Mouse (Mus musculus): ENCODE measurements around the gene Hnrnpul1.
"Not testable (repeated sequence)": the region's sequence is repeated elsewhere in the genome, so short reads cannot be mapped to it uniquely, and the experiment has no call there.

The Hnrnpul1 gene

GRCm38 (mm10) chr7:25754738-25755467, at the start of gene Hnrnpul1:
Gene Hnrnpul1 (minus strand): TSS chr7:25754757.
- DNase-seq = peak; percentile 98

GRCm38 (mm10) chr7:25803460-25803859, 48.9 kb upstream of the Hnrnpul1 start:
- DNase-seq = no peak

- peak; percentile 36 for DNase-seq
These were observed 47.9 kb upstream of the Hnrnpul1 start for GRCm38 (mm10) chr7:25802241-25803125.

- DNase-seq = no peak
These were observed 46.5 kb upstream of the Hnrnpul1 start for GRCm38 (mm10) chr7:25801031-25801430.

GRCm38 (mm10) chr7:25799369-25799768, 44.8 kb upstream of the Hnrnpul1 start:
- DNase-seq = no peak

- no peak for DNase-seq
These were observed 44.0 kb upstream of the Hnrnpul1 start for GRCm38 (mm10) chr7:25798540-25798939.

GRCm38 (mm10) chr7:25794775-25795174, 40.2 kb upstream of the Hnrnpul1 start:
- no peak for DNase-seq

GRCm38 (mm10) chr7:25793679-25794078, 39.1 kb upstream of the Hnrnpul1 start:
- peak; percentile 77 for DNase-seq

- DNase-seq = not testable (repeated sequence)
These were observed 38.4 kb upstream of the Hnrnpul1 start for GRCm38 (mm10) chr7:25792966-25793365.

- DNase-seq = no peak
These were observed 36.1 kb upstream of the Hnrnpul1 start for GRCm38 (mm10) chr7:25790615-25791014.

- DNase-seq = no peak
These were observed 34.5 kb upstream of the Hnrnpul1 start for GRCm38 (mm10) chr7:25789129-25789440.

GRCm38 (mm10) chr7:25788220-25789128, 33.9 kb upstream of the Hnrnpul1 start, which contains the start of gene Axl:
Gene Axl (minus strand): TSS chr7:25788705.
- DNase-seq = no peak

- DNase-seq = no peak
These were observed 33.1 kb upstream of the Hnrnpul1 start for GRCm38 (mm10) chr7:25787456-25788219.

GRCm38 (mm10) chr7:25786974-25787373, 32.4 kb upstream of the Hnrnpul1 start:
- DNase-seq = no peak

GRCm38 (mm10) chr7:25785752-25786151, 31.2 kb upstream of the Hnrnpul1 start:
- no peak for DNase-seq

GRCm38 (mm10) chr7:25784808-25785207, 30.3 kb upstream of the Hnrnpul1 start:
- DNase-seq = no peak

GRCm38 (mm10) chr7:25783746-25784145, 29.2 kb upstream of the Hnrnpul1 start:
- DNase-seq = no peak

- no peak for DNase-seq
These were observed 28.2 kb upstream of the Hnrnpul1 start for GRCm38 (mm10) chr7:25782744-25783143.

GRCm38 (mm10) chr7:25781937-25782610, 27.5 kb upstream of the Hnrnpul1 start:
- DNase-seq = no peak

GRCm38 (mm10) chr7:25781321-25781936, 26.9 kb upstream of the Hnrnpul1 start:
- DNase-seq = peak; percentile 64

- DNase-seq = no peak
These were observed 26.2 kb upstream of the Hnrnpul1 start for GRCm38 (mm10) chr7:25780753-25781152.
